Mouse (Mus musculus) forebrain, embryonic 16.5 days (tissue): ENCODE measurements around the gene Adcy4. TPM values are rescaled to one million over a fixed set of nuclear protein-coding genes. Genes with fewer than 3 reads are reported as not detected.
"Not testable (repeated sequence)": the region's sequence is repeated elsewhere in the genome, so short reads cannot be mapped to it uniquely, and the experiment has no call there.

Experiments
- ATAC-seq: fragments of 200-750 bp; cut with Nextera tagmentation; 2 replicates; pipeline ENCODE4 v1.8.0; 2017; ENCODE audit warnings: mild to moderate bottlenecking, moderate library complexity
- H3K27ac ChIP-seq: fragments of 300-500 bp; sonication (generic); 2 replicates; pipeline ENCODE4 v1.5.1; 2014; ENCODE audit warnings: low read length, control low read depth
- H3K27me3 ChIP-seq: fragments of 300-500 bp; sonication (generic); replicated peaks from 2 replicates; pipeline ENCODE4 v1.6.1; 2014; ENCODE audit warnings: low read length; ENCODE audit not compliant: control insufficient read depth, insufficient read depth
- H3K36me3 ChIP-seq: fragments of 300-500 bp; sonication (generic); 2 replicates; pipeline ENCODE4 v1.6.1; 2014; ENCODE audit not compliant: control insufficient read depth, insufficient read depth
- H3K4me1 ChIP-seq: fragments of 300-500 bp; sonication (generic); replicated peaks from 2 replicates; pipeline ENCODE4 v1.6.1; 2014; ENCODE audit warnings: low read length; ENCODE audit not compliant: control insufficient read depth, insufficient read depth
- H3K4me2 ChIP-seq: fragments of 300-500 bp; sonication (generic); 2 replicates; pipeline ENCODE4 v1.6.1; 2014; ENCODE audit warnings: mild to moderate bottlenecking, low read length, control low read depth
- H3K4me3 ChIP-seq: fragments of 300-500 bp; sonication (generic); replicated peaks from 2 replicates; pipeline ENCODE4 v1.5.1; 2014; ENCODE audit warnings: mild to moderate bottlenecking, low read length, control low read depth
- H3K9ac ChIP-seq: fragments of 300-500 bp; sonication (generic); replicated peaks from 2 replicates; pipeline ENCODE4 v1.6.1; 2014; ENCODE audit warnings: low read depth, low read length, control low read depth
- H3K9me3 ChIP-seq: fragments of 300-500 bp; sonication (generic); 2 replicates; pipeline ENCODE4 v1.6.1; 2016; ENCODE audit warnings: low read length; ENCODE audit not compliant: control insufficient read depth
- WGBS: fragments of 180-500 bp; shearing (Covaris S2); extraction: QIAGEN DNeasy Blood & Tissue Kit; methylation state at CpG from one replicate; pipeline ENCODE4 v1.1.7; 2014; 5-methylcytosine and 5-hydroxymethylcytosine counted together
- polyA plus RNA-seq: library from polyadenylated mRNA; unstranded; fragments of >200 nt; fragmentation: Nextera tagmentation; extraction: Ambion mirVana; gene quantifications from 2 replicates; pipeline ENCODE4 v1.2.1, GENCODE M21; 2015

The Adcy4 gene
- polyA plus RNA-seq, 1 experiment from 2014 or later: 3.7 TPM

DNA sequence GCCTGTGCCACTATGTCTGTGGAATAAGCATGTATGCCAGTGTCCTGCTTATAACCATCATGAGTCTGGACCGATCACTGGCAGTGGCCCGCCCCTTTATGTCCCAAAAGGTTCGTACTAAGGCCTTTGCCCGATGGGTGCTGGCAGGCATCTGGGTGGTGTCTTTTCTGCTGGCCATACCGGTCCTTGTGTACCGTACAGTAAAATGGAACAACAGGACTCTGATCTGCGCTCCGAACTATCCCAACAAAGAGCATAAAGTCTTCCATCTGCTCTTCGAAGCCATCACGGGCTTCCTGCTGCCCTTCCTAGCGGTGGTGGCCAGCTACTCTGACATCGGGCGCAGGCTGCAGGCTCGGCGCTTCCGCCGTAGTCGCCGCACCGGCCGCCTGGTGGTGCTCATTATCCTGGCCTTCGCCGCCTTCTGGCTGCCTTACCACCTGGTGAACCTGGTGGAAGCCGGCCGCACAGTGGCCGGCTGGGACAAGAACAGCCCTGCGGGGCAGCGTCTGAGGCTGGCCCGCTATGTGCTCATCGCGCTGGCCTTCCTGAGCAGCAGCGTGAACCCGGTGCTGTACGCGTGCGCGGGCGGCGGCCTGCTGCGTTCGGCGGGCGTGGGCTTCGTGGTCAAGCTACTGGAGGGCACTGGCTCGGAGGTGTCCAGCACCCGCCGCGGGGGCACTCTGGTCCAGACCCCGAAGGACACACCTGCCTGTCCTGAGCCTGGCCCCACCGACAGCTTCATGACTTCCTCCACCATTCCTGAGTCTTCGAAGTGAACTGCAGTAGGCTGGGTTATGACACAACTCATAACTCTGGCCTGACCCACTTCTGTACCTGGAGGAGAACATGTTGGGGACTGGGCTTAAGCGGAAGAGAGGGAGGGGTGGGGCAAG lies 16.1 kb downstream of the Adcy4 start:
- Histone ChIP-seq H3K4me2 (peak overlapping the region; percentile 79), H3K9ac (peak overlapping the region; percentile 67), H3K4me1 (peaks cover 6% of the 10 kb centered on the region; the same call in 1 of the 2 replicates), H3K27me3 (peaks cover 31% of the 10 kb centered on the region), H3K4me3 (peak overlapping the region; percentile 55), H3K36me3 (no peaks in the 10 kb centered on the region), H3K9me3 (no peaks in the 10 kb centered on the region), H3K27ac (no peak overlapping the region)
- peak; percentile 48 for ATAC-seq
- 10% methylated on average over 52 of the region's 52 CpGs for WGBS

DNA sequence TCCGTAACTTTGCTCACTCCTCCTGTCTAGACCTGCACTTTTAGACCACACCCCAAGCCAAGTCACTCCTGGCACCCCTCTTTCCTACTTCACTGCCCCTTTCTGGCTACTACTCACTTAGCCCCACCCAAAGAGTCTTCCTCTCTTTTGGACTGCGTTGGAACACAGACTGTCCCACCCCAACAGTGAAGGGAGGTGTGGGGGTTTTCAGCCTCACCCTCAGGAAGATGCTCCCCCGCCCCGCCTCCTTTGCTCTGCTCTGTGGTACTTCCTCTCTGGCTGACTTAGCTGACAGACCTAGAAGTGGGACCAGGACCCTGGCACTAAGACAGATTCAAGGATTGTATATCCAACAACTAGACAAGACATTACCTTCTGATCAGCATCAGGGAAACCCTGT lies 18.2 kb downstream of the Adcy4 start, which contains the start of gene Ltb4r1:
Ltb4r1 (plus strand) TSS at position 267 of the 400 bp plus-strand sequence.
- Histone ChIP-seq H3K9me3 (no peaks in the 10 kb centered on the region), H3K4me2 (no peak within 1 kb of the TSS), H3K4me1 (peaks cover 16% of the 10 kb centered on the region), H3K36me3 (no peaks in the 10 kb centered on the region), H3K27me3 (peaks cover 43% of the 10 kb centered on the region), H3K9ac (no peak within 1 kb of the TSS), H3K4me3 (no peak within 1 kb of the TSS), H3K27ac (no peak within 1 kb of the TSS)
- 76% methylated on average over 4 of the region's 4 CpGs for WGBS
- no peak for ATAC-seq

DNA sequence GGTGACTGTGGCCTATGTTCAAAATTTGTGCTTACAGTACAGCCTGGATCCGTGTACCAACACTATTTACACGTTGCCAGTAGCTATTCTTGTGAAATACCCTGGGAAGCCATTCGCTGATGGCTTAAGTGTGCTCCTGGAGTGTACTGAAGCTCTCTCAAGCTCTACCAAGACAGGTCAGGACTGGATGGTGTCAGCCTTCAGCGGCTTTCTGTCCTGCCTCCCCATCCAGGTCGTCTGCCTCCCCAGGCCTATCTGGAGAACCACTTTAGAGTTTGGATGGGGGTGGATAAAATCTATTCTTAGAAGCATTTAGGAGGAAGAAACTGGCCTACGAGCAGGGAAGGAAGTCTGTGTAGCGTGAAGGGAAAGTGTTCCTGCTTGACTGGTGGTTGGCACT lies 20.7 kb downstream of the Adcy4 start:
- WGBS: 69% methylated on average over 7 of the region's 7 CpGs
- Histone ChIP-seq H3K9me3 (no peaks in the 10 kb centered on the region), H3K4me1 (peaks cover 16% of the 10 kb centered on the region), H3K27me3 (peaks cover 34% of the 10 kb centered on the region), H3K4me2 (no peak overlapping the region), H3K9ac (no peak overlapping the region), H3K36me3 (no peaks in the 10 kb centered on the region), H3K4me3 (no peak overlapping the region), H3K27ac (no peak overlapping the region)
- ATAC-seq: no peak

DNA sequence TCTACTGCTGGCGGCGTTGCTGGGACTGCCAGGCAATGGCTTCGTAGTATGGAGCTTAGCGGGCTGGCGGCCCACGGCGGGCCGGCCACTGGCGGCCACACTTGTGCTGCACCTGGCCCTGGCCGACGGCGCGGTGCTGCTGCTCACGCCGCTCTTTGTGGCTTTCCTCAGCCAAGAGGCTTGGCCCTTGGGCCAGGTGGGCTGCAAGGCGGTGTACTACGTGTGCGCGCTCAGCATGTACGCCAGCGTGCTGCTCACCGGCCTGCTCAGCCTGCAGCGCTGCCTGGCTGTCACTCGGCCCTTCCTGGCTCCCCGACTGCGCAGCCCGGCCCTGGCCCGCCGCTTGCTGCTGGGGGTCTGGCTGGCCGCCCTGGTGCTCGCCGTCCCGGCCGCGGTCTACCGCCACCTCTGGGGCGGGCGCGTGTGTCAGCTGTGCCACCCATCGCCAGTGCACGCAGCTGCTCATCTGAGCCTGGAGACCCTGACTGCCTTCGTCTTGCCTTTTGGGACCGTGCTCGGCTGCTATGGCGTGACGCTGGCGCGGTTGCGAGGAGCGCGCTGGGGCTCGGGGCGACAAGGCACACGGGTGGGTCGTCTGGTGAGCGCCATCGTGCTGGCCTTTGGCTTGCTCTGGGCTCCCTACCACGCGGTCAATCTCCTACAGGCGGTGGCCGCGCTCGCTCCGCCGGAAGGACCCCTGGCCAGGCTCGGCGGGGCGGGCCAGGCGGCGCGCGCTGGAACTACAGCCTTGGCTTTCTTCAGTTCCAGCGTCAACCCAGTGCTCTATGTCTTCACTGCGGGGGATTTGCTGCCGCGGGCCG lies 21.7 kb downstream of the Adcy4 start:
- Histone ChIP-seq H3K4me3 (peak overlapping the region; percentile 64), H3K9me3 (no peaks in the 10 kb centered on the region), H3K9ac (peak overlapping the region; percentile 85), H3K27me3 (peaks cover 32% of the 10 kb centered on the region), H3K36me3 (no peaks in the 10 kb centered on the region), H3K4me2 (peak overlapping the region; percentile 94), H3K27ac (peak overlapping the region; percentile 42), H3K4me1 (peaks cover 9% of the 10 kb centered on the region)
- peak; percentile 69 for ATAC-seq
- under 1% methylated on average over 77 of the region's 77 CpGs for WGBS

DNA sequence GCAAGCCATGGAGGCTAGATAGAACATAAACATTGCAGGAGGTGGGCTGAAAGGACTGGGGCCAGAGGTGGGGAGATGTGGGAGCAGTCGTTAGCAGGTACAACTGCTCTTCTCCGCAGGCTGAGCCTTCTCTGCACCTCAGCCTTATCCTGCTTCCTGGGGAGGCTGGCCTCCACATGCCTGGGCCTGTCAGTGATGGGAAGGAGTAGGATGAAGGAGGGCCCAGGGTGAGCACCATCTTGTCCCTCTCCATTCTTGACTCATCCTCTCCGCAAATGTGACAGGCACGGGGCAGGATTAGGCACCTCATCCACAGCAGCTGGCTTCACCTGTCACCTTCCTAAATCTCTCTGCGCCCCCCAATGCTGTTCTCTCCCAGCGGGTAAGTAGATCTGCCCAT lies 22.7 kb downstream of the Adcy4 start, which contains the start of gene Ltb4r2:
Ltb4r2 (plus strand) TSS at position 266 of the 400 bp plus-strand sequence.
- no peaks in the 10 kb centered on the region for H3K36me3 ChIP-seq
- peak within 1 kb of the TSS; percentile 85 for H3K9ac ChIP-seq
- 72% methylated on average over 6 of the region's 6 CpGs for WGBS
- peak within 1 kb of the TSS; percentile 94 for H3K4me2 ChIP-seq
- H3K4me3 ChIP-seq: peak within 1 kb of the TSS; percentile 64
- H3K27ac ChIP-seq: peak within 1 kb of the TSS; percentile 42
- no peaks in the 10 kb centered on the region for H3K9me3 ChIP-seq
- H3K4me1 ChIP-seq: peaks cover 9% of the 10 kb centered on the region
- no peak for ATAC-seq
- peaks cover 25% of the 10 kb centered on the region for H3K27me3 ChIP-seq

DNA sequence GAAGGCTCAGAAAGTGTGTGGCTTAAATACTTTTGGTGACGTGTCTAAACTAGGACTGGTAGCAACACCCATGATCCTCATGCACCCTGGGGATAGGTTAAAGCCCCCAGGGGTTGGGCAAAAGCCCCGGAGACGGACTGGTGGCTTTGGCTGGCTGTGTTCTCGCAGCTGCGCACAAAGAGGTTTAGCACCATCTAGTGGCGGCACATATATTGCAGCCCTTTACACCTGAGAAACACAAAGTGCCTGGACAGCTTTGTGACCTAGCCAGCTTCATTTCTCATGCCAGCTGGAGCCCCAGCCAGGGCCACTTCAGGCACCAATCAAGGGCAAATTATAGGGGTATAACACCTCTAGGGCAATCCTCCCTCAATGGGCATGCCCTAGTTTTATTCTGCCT lies 23.7 kb downstream of the Adcy4 start:
- H3K9ac ChIP-seq, ATAC-seq, H3K9me3 ChIP-seq, H3K27ac ChIP-seq, H3K4me1 ChIP-seq, H3K4me3 ChIP-seq, H3K36me3 ChIP-seq: not testable (repeated sequence)
- H3K27me3 ChIP-seq: peaks cover 20% of the 10 kb centered on the region
- H3K4me2 ChIP-seq: peak overlapping the region; percentile 30
- 0% methylated on average over 6 of the region's 6 CpGs for WGBS

DNA sequence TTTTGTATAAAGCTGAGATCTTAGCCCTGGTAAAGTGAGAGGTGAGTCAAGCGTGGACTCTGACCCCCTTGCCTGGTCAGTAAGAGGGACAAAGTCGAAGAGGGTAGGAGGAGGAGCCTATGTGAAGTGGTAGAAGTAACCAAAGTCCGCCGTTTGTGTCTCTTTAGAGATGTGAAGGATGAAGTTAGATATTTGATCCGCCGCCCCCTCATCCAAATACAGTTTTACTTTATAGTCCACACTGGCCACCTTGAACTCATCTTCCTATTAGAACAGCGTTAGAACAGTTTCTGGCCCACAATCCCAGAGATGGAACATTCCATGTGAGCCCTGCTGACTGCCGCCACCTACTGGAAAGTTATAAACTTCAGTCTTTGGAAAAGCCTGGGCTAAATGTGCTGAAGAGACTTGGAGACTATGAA lies 25.5 kb downstream of the Adcy4 start, which contains the start of gene Cideb:
Cideb (minus strand) TSS at position 96 of the 422 bp plus-strand sequence.
- H3K36me3 ChIP-seq: peaks cover 5% of the 10 kb centered on the region
- WGBS: 18% methylated on average over 8 of the region's 8 CpGs
- no peak within 1 kb of the TSS for H3K9ac ChIP-seq
- no peak within 1 kb of the TSS for H3K27ac ChIP-seq
- H3K9me3 ChIP-seq: no peaks in the 10 kb centered on the region
- no peak for ATAC-seq
- H3K4me1 ChIP-seq: peaks cover 9% of the 10 kb centered on the region
- H3K4me2 ChIP-seq: no peak within 1 kb of the TSS
- H3K27me3 ChIP-seq: peaks cover 12% of the 10 kb centered on the region
- no peak within 1 kb of the TSS for H3K4me3 ChIP-seq

DNA sequence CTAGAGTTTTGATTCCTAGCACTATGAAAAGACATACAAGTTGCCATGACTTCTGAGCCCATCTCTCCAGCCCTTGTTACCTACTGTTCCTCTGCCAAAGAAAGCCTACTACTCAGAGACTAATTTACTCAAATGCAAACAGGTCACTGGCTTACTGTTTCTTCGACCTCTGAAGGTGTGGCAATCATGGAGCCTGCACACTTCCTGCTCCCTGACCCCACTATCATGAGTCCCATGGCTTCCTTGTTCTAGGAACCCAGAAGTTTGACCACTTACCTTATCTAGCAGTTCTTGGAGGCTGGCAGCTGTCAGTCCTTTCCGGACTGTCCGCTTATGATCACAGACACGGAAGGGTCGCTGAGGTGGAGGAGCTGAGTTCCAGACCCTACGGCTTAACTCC lies 26.3 kb downstream of the Adcy4 start:
- Histone ChIP-seq H3K9ac (no peak overlapping the region), H3K9me3 (no peaks in the 10 kb centered on the region), H3K27me3 (peaks cover 11% of the 10 kb centered on the region), H3K4me1 (peaks cover 9% of the 10 kb centered on the region), H3K4me3 (no peak overlapping the region), H3K27ac (no peak overlapping the region), H3K4me2 (no peak overlapping the region), H3K36me3 (peaks cover 10% of the 10 kb centered on the region)
- ATAC-seq: no peak
- WGBS: 88% methylated on average over 6 of the region's 6 CpGs
